Mouse (Mus musculus) forelimb bud, embryonic 11.5 days (tissue): ENCODE measurements around the gene Saal1.
A peak's percentile ranks its signal among the peaks of the same experiment; 100 is the strongest.
"Not testable (repeated sequence)": the region's sequence is repeated elsewhere in the genome, so short reads cannot be mapped to it uniquely, and the experiment has no call there.

Experiments
- DNase-seq: peaks from one replicate; pipeline ENCODE4 v3.0.0-alpha.2; 2012; ENCODE audit warnings: low read depth, low spot score

Gene Saal1

DNA sequence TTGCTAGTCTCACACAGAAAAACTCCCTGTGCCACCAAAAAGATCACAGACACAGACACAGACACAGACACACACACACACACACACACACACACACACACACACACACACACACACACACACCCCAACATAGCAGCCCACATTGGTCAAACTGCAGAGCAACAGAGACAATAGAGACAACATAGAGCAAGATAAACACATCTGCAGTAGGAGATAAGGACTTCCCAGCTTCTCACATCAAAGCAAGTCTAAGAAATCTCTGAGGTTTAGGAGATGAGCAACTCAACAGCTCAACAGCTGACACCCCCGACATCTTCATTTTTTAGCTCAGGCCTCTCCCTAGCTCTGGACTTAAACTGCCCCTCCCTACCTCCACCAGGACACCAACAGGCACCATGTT lies 13.7 kb downstream of the Saal1 start:
- DNase-seq, result no peak

DNA sequence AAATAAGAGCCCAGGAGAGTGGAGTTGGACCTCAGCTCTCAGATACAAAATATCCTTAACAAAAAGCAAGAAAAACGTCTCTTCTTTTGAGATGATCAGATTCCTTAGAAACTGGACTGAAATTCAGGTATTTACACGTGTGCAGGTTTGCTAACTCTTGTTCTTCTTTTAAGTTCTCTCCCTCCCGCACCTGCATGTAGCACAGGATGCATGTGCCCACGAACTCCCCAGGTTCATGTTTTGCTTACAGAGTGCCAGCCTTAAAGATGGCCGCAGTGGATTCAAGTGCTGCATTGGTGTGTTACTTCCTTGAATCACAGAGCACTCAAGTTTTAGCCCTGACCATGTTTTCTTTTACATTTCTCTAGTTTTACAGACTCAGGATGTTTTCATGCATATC lies 23.7 kb downstream of the Saal1 start:
- DNase-seq, result no peak

DNA sequence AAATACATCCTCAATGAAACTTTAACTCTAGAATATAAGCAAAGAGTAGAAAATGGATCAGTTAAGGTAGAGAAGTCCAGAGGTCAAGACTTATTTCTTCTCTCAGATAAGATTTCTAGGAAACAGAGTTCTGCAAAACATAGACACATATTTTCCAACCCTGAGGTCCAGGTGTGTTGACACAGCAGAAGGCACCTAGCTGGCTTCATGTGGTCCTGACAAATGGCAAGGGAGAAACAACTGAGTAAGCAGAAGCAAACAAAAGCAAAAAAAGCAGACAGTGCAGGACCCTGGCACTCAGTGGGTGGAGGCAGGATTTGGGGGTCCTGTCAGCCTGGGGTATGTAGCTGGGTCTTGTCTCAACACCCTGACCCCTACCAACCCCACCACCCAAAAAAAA lies 29.7 kb downstream of the Saal1 start:
- no peak for DNase-seq

DNA sequence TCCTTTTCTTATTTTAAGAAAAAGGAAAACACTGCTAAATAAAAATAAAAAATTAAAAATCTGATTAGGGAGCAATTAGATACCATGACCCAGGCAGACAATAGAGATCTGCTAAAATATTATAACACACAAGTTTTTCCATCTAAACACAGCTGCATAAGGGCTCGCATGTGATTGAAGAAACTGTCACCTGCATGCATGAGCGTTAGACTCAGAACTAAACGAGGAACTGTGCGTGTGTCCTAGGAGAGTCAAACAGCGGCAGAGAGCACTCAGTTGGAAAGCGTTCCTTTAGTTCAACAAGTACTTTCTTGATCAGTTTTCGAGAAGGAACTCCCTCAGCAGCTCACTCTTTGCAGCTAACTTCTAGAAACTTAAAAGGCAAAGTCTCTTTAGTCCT lies 31.4 kb downstream of the Saal1 start:
- DNase-seq, result not testable (repeated sequence)

DNA sequence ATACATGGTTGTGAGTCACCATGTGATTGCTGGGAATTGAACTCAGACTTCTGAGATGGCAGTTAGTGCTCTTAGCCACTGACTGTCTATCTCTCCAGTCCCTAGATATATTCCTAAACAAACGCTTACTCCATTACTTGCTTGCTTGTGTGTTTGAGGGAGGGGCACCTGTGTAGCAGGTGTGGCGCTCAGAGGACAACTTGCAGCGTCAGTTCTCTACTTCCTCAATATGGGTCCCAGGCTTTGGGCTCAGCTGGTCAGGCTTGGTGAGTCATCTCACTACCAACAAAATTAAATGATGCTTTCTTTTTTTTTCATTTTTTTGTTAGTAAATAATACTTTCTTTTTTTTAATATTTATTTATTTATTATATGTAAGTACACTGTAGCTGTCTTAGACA lies 32.1 kb downstream of the Saal1 start:
- no peak for DNase-seq

DNA sequence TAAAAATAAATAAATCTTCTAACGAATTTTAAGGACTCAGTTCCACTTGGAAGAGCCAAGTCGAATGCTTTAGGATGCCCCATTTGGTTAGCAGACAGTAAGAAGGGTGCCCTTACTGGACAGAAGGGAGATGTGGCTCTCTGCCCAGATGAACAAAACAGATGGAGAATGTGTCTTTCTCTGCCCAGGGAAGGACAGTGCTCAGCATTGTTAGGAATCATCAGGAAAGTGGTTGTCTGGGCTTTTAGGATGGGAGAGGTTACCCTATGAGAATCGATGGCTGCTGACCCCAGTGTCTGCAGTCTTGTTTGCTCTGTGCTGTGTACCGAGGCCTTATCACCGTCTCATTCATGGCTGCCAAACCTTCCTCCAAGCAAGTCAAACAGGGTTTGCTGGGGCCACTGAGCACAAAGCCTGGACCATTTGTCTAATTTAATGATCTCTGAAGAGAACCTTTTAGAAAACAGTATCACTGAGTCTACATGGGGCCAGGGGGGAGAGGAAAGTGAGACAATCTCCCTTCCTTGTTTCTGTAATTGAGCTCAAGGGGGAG lies 33.6 kb downstream of the Saal1 start:
- DNase-seq, result no peak

DNA sequence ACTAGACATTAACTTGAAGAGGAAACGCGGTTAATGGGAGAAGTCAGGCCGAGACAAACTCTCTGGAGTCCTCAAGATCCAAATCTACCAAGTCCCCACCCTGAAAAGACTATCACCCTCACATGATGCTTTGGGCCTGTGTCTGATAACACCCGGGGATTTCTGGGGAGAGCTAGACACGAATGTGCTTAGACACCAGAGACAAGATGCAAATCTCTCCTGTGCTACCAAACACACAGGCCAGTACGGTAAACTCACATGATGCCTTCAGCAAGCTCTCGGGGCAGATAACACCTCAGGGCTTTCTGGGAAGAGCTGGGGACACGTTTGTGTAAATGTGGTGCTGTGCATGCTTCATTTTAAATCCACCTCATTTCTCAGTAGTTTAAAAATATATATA lies 34.6 kb downstream of the Saal1 start:
- DNase-seq, result no peak

DNA sequence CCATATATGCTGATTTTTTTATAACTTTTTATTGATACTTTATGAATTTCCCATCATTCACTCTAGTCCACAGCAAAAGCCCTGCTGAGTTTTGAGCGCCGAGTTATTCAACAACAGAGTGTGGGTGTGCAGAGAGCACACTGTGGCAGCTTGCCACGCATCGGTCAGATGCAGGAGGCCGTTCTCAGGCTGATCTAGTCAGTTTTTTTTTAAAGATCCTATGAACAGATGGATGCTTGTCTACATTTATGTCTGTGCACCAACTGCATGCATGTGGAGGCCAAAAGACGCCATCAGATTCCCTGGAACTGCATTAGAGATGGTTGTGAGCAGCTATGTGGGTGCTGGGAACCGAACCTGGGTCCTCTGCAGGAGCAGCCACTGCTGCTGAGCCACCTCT lies 35.4 kb downstream of the Saal1 start:
- no peak for DNase-seq

DNA sequence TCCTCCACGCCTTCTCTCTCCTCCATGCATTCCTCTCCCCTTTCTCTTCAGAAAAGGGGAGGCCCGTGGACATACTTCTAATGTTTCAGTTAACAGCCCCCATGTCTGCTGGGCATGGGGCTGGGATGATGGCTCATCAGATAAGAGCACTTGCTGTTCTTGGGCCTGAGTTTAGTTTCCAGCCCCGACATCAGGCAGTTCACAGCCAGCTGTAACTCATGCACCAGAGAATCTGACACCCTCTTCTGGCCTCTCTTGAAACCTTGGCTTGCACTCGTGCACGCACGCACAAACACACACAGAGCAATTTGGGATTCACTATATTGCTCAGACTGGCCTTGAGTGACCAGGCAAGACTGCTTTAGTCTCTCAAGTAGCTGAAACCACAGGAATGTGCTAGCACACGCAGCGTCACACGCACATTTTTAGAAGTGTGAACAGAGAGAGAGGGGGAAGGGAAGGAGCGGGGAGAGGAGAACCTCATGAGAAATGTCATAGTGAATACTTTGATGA lies 38.3 kb downstream of the Saal1 start, which contains the start of gene Tph1:
Tph1 (minus strand) TSS at position 378 of the 513 bp plus-strand sequence.
- DNase-seq, result no peak

DNA sequence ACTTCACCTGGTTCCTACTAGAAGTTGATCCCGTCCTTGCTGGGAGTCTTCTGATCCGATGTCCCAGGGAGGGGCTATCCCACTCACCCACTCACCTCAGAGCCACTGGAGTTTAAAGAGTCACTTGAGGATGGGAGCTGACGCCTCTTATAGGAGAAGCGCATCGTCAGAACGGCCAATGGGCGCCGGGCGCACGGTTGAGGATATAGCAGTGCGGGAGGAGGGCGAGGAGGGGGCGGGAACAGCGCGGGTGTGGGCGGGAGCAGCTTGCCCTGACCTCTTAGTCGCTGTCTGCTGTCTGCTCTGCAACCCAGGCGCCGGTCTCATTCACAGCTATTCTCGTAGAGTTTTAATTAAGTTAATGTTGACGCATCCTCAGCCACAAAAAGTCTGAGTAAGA lies 43.2 kb downstream of the Saal1 start:
- no peak for DNase-seq

DNA sequence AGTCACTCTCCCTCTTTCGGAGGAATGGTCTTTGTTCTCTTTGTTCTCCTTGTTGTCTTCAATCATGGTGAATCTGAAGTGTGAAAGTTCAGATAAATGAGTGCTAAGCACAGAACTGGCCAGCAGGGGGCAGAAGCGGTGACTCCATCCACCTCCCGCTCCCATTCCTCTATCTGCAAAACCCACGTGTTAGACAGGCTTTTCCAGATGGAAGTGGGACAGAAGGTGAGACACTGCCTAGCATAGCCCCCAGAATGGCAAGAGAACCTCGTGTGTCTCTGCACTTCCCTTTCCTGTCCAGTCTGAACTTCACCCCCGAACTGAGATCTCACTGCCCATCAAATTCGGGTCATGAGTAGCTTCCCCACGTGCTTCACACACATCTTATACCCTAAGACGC lies 45.2 kb downstream of the Saal1 start:
- DNase-seq, result peak; percentile 53

DNA sequence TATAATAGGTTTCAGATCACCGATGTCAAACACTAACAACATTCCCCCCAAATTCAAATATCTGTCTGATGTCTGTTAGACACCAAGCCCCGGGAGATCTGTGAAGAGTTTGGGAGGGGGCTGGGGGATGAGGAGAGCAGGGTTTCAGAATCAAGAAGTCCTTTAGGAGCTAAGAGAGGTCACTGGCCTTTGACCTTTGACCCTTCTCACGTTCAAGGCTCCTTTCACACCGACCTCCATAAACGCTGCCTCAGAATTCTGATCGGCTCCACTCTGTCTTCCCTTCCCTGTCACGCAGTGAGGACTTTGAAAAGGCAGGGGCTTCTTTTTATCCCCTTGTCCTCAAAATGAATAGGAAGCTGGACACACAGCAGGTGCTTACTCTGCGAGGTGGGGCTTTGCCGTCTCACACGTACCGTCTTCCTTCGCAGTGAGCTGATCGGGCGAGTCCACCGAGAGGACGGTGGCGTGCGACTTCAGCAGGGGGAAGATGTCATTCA lies 48.8 kb downstream of the Saal1 start:
- DNase-seq, result no peak

DNA sequence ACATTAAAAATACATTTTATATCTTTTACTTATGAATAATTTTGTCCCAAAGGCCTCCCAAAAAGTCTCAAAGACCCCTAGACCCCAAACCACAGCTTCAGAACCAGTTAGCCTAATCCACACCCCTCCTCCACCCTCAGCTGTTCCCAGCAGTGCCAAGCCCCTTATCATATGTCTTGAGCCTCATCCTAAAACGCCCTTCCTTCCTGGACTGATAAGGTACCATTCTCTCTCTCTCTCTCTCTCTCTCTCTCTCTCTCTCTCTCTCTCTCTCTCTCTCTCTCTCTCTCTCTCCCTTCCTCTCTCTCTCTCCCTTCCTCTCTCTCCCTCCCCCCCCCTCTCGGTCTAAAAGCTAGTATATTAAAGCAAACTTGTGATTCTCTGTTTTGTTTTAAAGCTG lies 58.2 kb downstream of the Saal1 start:
- no peak for DNase-seq

DNA sequence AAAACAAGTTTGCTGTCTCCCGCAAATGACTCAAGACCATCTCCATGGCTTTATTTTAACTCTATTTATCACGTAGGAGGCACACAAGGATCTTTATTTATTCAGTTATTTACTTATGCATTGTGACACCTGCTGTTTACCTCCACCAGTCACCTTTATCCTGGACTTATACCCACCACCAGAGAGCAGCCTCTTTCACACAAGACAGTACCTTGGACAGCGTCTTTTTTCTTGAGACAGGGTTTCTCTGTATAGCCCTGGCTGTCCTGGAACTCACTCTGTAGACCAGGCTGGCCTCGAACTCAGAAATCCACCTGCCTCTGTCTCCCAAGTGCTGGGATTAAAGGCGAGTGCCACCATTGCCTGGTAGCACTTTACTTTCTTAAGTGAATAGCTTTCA lies 60.2 kb downstream of the Saal1 start:
- peak; percentile 17 for DNase-seq

DNA sequence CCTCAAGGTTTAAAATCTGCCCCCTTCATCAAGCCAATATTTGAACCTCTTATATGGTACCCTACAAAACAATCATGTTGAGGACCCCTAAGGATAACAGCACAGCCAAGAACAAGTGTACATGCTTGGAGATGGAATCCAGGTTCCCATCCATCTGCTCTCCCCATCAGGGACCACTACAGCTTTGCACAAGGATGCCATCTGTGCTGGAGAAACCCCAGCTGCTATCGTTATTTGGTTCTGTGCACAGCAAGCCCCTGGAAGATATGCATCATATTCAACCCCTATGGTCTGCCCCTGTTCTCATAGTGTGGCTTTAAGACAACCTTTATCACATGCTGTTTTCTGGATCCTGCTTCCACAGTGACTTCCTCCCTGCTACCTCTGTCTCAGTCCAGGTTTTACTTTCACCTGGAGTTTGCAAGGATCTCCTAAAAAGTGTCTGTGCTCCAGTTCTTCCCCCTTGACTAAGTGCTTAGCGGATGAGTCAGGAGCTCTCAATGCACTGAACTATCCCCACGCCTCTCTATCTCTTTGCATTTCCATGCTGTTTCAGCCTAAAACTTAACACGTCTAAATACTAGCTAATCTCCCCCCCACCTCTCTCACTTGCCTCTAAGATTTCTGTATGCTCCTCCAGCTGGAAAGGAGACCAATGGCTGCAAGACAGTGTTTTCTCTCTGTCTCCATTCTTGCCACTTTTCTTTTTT lies 61.9 kb downstream of the Saal1 start:
- DNase-seq, result no peak

DNA sequence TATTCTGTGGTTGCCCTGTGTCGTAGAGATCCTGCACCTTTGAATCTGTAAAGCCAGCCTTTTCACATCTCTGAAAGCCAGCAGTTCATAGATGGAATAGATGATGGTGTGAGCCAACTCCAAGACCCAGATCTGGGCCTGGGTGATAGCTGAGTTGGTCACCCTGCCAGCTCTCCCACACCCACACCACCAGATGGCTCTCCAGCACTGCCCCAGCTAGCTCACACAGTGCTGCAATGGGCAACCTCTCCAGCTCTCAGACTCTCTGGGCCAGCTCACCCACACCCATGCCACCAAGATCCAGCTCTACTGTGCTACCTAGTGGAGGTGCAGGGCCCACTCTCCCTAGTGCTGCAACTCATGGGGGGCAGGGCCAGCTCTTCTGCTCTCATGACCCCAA lies 67.3 kb downstream of the Saal1 start:
- DNase-seq, result no peak

DNA sequence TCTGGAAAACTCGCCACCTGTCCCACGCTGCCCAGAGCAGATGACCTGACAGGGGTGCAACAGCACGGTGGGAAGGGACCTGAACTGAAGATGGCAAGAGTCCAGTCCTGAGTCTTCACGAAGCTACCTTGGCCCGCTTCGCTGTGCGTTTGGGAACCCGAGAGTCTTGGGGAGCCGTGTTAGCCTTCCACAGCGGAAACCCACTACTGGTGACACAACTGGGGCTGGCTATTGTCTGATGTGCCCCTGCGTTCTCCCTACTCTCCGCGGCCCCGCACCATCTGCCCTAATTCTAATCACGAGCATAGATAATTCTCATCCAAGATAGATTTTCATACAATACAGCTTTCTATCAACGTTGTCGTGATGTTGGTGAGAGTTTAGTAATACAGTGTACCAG lies 70.4 kb downstream of the Saal1 start:
- no peak for DNase-seq

DNA sequence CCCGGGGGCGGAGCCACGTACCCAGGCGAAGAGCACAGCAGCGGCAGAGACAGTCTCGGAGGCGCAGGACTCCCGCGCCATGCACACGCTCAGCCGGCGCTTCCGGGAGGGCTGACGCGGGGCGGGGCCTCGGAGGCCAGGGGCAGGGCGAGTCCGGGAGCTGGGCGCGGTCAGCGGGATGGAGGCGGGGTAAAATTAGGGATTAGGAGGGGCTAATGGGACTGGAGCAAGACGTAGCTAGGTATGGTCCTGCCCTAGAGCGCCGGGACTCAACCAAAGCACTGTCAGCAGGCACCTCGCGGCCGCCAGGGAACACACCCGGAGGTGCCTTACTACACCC lies 70.8 kb downstream of the Saal1 start, which contains the start of gene Sergef:
Sergef (minus strand) TSS at position 116 of the 340 bp plus-strand sequence.
- DNase-seq, result peak; percentile 82

DNA sequence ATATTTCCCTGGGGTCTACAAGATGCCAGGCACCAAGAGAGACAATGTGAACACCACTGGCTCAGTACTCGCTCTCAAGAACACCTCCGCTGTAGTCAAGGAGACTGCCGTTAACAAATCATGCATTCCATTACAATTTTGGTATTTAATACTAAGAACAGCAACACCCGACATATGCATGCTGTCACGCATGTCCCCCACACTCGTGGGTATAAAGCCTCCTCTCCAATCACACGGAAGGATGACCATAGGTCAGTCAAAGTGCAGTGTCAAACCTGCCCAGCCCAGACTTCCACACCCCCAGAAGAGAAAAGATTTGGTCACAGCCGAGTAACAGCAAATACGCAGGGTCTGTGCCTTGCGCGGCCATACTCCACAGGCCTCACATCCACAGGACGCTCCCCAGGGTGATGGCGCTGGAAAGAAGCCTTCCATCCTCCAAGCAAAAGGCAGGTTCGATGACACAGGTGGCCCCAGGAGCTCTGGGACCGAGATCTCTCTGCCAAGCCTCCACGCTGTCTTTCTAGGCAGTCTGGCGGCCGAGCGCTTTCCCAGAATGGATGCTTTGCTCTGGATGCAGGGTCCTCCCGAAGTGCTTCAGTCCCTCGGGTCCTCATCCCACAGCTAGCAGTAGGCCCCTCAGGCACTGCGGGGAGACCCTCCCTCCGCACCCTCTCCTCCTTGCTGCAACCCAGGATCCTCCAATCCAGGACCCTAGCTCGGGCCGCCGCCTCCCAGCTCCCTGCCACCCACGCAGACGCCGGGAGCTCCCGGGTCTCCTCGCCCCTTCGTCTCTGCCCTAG lies 71.4 kb downstream of the Saal1 start:
- DNase-seq, result peak; percentile 7
